Mouse (Mus musculus) heart, postnatal 10 days (tissue): ENCODE results near the gene Fam221b. TPM values are rescaled to one million over a fixed set of nuclear protein-coding genes. Genes with fewer than 3 reads are reported as not detected.

ENCODE experiments used
- DNase-seq, 2 experiments: peaks; one replicate each; pipeline ENCODE4 v3.0.0; 2021
- intact Hi-C: fragments of 180-260 bp; cut with DNase I; formaldehyde crosslinking; loops from one replicate; pipeline ENCODE4 v1.15.1; 2025
- total RNA-seq, 2 experiments: library from RNA; stranded (reverse); gene quantifications; 2 replicates each; pipeline ENCODE4 v1.2.3; 2021

The Fam221b gene
- under 1 TPM; 0.25 to 0.26 TPM for total RNA-seq

GRCm38 (mm10) chr4:43668782-43669427 lies at the start of gene Fam221b, which contains the start of gene Tmem8b:
Gene Fam221b (minus strand): TSS chr4:43669145.
Gene Tmem8b (plus strand): TSS chr4:43668971.
- intact Hi-C loops, result loop anchor here (5.0 kb wide), 1 partner anchor 227 kb away; the partner anchor contains the start of gene Tesk1
- peak; percentile 94 for DNase-seq

- DNase-seq, result no peak
- intact Hi-C loops, result loop anchor here (5.0 kb wide), 1 partner anchor 281 kb away; no protein-coding TSS in a partner anchor
These were observed 44.8 kb upstream of the Fam221b start for GRCm38 (mm10) chr4:43713652-43714219.

- intact Hi-C loops, result loop anchor here (1.0 to 5.0 kb wide), 3 partner anchors 40 to 280 kb away; no protein-coding TSS in a partner anchor
- DNase-seq, result peak; percentile 80 to 92
These were observed 42.9 kb upstream of the Fam221b start for GRCm38 (mm10) chr4:43711821-43712220.

GRCm38 (mm10) chr4:43709869-43710268 lies 40.9 kb upstream of the Fam221b start, which contains the start of gene Olfr71:
Gene Olfr71 (minus strand): TSS chr4:43710255.
- DNase-seq, result no peak
- intact Hi-C loops, result loop anchor here (5.0 kb wide), 1 partner anchor 278 kb away; no protein-coding TSS in a partner anchor

GRCm38 (mm10) chr4:43705991-43706390 lies 37.0 kb upstream of the Fam221b start:
- intact Hi-C loops, result no loop called here
- DNase-seq, result no peak

- DNase-seq, result peak; percentile 21 to 37
- intact Hi-C loops, result no loop called here
These were observed 34.9 kb upstream of the Fam221b start for GRCm38 (mm10) chr4:43703851-43704250.

- intact Hi-C loops, result no loop called here
- DNase-seq, result no peak
These were observed 34.5 kb upstream of the Fam221b start for GRCm38 (mm10) chr4:43703439-43703838.

- intact Hi-C loops, result no loop called here
- no peak for DNase-seq
These were observed 31.8 kb upstream of the Fam221b start, which contains the start of gene Olfr70 for GRCm38 (mm10) chr4:43700707-43701106. Gene Olfr70 (minus strand): TSS chr4:43700807.

- intact Hi-C loops, result no loop called here
- no peak for DNase-seq
These were observed 27.6 kb upstream of the Fam221b start for GRCm38 (mm10) chr4:43696561-43696960.

- intact Hi-C loops, result no loop called here
- peak; percentile 46 to 61 for DNase-seq
These were observed 26.3 kb upstream of the Fam221b start for GRCm38 (mm10) chr4:43695249-43695671.

GRCm38 (mm10) chr4:43694439-43695248 lies 25.7 kb upstream of the Fam221b start:
- no peak for DNase-seq
- intact Hi-C loops, result no loop called here

- intact Hi-C loops, result no loop called here
- peak; percentile 48 to 51 for DNase-seq
These were observed 24.9 kb upstream of the Fam221b start for GRCm38 (mm10) chr4:43693806-43694241.

GRCm38 (mm10) chr4:43691026-43691425 lies 22.1 kb upstream of the Fam221b start:
- no peak for DNase-seq
- intact Hi-C loops, result no loop called here

GRCm38 (mm10) chr4:43690021-43690420 lies 21.1 kb upstream of the Fam221b start:
- no peak for DNase-seq
- intact Hi-C loops, result no loop called here

GRCm38 (mm10) chr4:43679416-43680043 lies 10.6 kb upstream of the Fam221b start:
- intact Hi-C loops, result no loop called here
- peak; percentile 24 to 31 for DNase-seq

- no peak for DNase-seq
- intact Hi-C loops, result no loop called here
These were observed 9.6 kb upstream of the Fam221b start for GRCm38 (mm10) chr4:43678541-43678940.

GRCm38 (mm10) chr4:43675608-43676007 lies 6.7 kb upstream of the Fam221b start:
- intact Hi-C loops, result no loop called here
- no peak for DNase-seq

- intact Hi-C loops, result no loop called here
- DNase-seq, result no peak
These were observed 6.0 kb upstream of the Fam221b start for GRCm38 (mm10) chr4:43674974-43675373.

- no peak for DNase-seq
- intact Hi-C loops, result no loop called here
These were observed 4.8 kb upstream of the Fam221b start for GRCm38 (mm10) chr4:43673703-43674102.

GRCm38 (mm10) chr4:43672070-43672469 lies 3.1 kb upstream of the Fam221b start:
- intact Hi-C loops, result loop anchor here (1.0 kb wide), 1 partner anchor 40 kb away; no protein-coding TSS in a partner anchor
- DNase-seq, result peak; percentile 90 to 95
